In genomic region chr7:45180896-45181477, GRCm38 (mm10) we compare ENCODE assay signal across 10 mouse cellular contexts. TPM values are rescaled to one million over a fixed set of nuclear protein-coding genes. Genes with fewer than 3 reads are reported as not detected.
DNase-seq lines count a peak whose midpoint lies in the region; ATAC-seq and TF ChIP-seq lines count a peak whose summit lies in the region.
"Had no signal": no experiment of that assay in that cellular context is flagged by ENCODE, and none has a peak within 500 bp of the region (broad histone marks: within the 10 kb centered on the region; RNA-seq: fewer than 3 reads in every experiment).

TSS of gene Pth2 (plus strand) at chr7:45180995.

- DNase-seq in heart, postnatal 0 days (ENCODE audit: low spot score) = no peak
- no peak for DNase-seq in heart, adult 2 months
- DNase-seq in frontal cortex, adult 2 months (ENCODE audit: extremely low spot score in 1 of 2, low spot score in 1 of 2) = no peak
- DNase-seq in left cerebral cortex, postnatal 36 days (ENCODE audit: low spot score in 2 of 2) = no peak
- no peak for DNase-seq in left cerebral cortex, postnatal 14 days (ENCODE audit: low spot score in 2 of 2)
- DNase-seq: gastrocnemius, postnatal 36 days had no signal

- TF ChIP-seq CTCF in heart, postnatal 0 days (IDR thresholded peaks at IDR 0.05; ENCODE audit: low read depth) = no peak
- no peak for TF ChIP-seq CTCF in heart, adult 2 months (IDR thresholded peaks at IDR 0.05)

- H3K9me3 ChIP-seq in heart, postnatal 0 days (replicated peaks; ENCODE audit: control insufficient read depth, low read length) = no peaks in the 10 kb centered on the region
- H3K9me3 ChIP-seq in embryonic facial prominence, embryonic 15.5 days (replicated peaks) = no peaks in the 10 kb centered on the region
- no peaks in the 10 kb centered on the region for H3K9me3 ChIP-seq in intestine, embryonic 16.5 days (ENCODE audit: control insufficient read depth, low read length)
- H3K9me3 ChIP-seq in neural tube, embryonic 12.5 days = 0 out of 2 replicates have a peak, but pooled peaks cover 4% of the 10 kb centered on the region

- ATAC-seq in heart, postnatal 0 days (ENCODE audit: insufficient read depth, low read depth) = no peak
- ATAC-seq in embryonic facial prominence, embryonic 15.5 days (ENCODE audit: insufficient number of reproducible peaks, low FRiP score, low TSS enrichment, low read depth) = no peak
- no peak for ATAC-seq in intestine, embryonic 16.5 days
- no peak for ATAC-seq in neural tube, embryonic 12.5 days (ENCODE audit: low FRiP score, low read depth)

- 0 out of 2 replicates have a peak, but pooled peaks cover 7% of the 10 kb centered on the region for H3K4me1 ChIP-seq in heart, postnatal 0 days (ENCODE audit: control insufficient read depth, insufficient read depth)
- no peaks in the 10 kb centered on the region for H3K4me1 ChIP-seq in heart, adult 2 months (ENCODE audit: control insufficient read depth, insufficient read depth, low read length)
- H3K4me1 ChIP-seq in embryonic facial prominence, embryonic 15.5 days = peaks cover 21% of the 10 kb centered on the region
- 0 out of 2 replicates have a peak, but pooled peaks cover 4% of the 10 kb centered on the region for H3K4me1 ChIP-seq in intestine, embryonic 16.5 days (ENCODE audit: control insufficient read depth, insufficient read depth, low read length)
- peaks cover 21% of the 10 kb centered on the region for H3K4me1 ChIP-seq in neural tube, embryonic 12.5 days

- no peak within 1 kb of the TSS for H3K9ac ChIP-seq in heart, postnatal 0 days (replicated peaks; ENCODE audit: low read depth, low read length)
- H3K9ac ChIP-seq in heart, adult 2 months (ENCODE audit: low read depth, low read length) = no peak within 1 kb of the TSS
- H3K9ac ChIP-seq in embryonic facial prominence, embryonic 15.5 days = no peak within 1 kb of the TSS
- H3K9ac ChIP-seq in intestine, embryonic 16.5 days (ENCODE audit: low read depth, low read length) = no peak within 1 kb of the TSS
- H3K9ac ChIP-seq in neural tube, embryonic 12.5 days = no peak within 1 kb of the TSS

- no peaks in the 10 kb centered on the region for H3K36me3 ChIP-seq in heart, postnatal 0 days (replicated peaks; ENCODE audit: control insufficient read depth, insufficient read depth, low read length)
- no peaks in the 10 kb centered on the region for H3K36me3 ChIP-seq in heart, adult 2 months (ENCODE audit: control insufficient read depth, insufficient read depth, low read length)
- no peaks in the 10 kb centered on the region for H3K36me3 ChIP-seq in embryonic facial prominence, embryonic 15.5 days
- no peaks in the 10 kb centered on the region for H3K36me3 ChIP-seq in intestine, embryonic 16.5 days (ENCODE audit: control insufficient read depth, insufficient read depth, low read length)
- no peaks in the 10 kb centered on the region for H3K36me3 ChIP-seq in neural tube, embryonic 12.5 days

- no peak within 1 kb of the TSS for H3K27ac ChIP-seq in heart, postnatal 0 days (ENCODE audit: low read depth)
- no peak within 1 kb of the TSS for H3K27ac ChIP-seq in heart, adult 2 months
- H3K27ac ChIP-seq in embryonic facial prominence, embryonic 15.5 days (replicated peaks) = no peak within 1 kb of the TSS
- H3K27ac ChIP-seq in intestine, embryonic 16.5 days (ENCODE audit: low read length) = no peak within 1 kb of the TSS
- H3K27ac ChIP-seq in neural tube, embryonic 12.5 days = no peak within 1 kb of the TSS

- no peak for TF ChIP-seq POLR2A in heart, adult 2 months (IDR thresholded peaks at IDR 0.05; ENCODE audit: insufficient read depth, low read depth, low read length)

- 24% methylated on average over 20 of the region's 20 CpGs for WGBS in heart, postnatal 0 days
- 25% methylated on average over 20 of the region's 20 CpGs for WGBS in heart, adult 2 months
- WGBS in embryonic facial prominence, embryonic 15.5 days = 17% methylated on average over 20 of the region's 20 CpGs
- WGBS in intestine, embryonic 16.5 days = 22% methylated on average over 20 of the region's 20 CpGs
- WGBS in neural tube, embryonic 12.5 days = 17% methylated on average over 20 of the region's 20 CpGs

- peak within 1 kb of the TSS; percentile 31 for H3K4me3 ChIP-seq in heart, postnatal 0 days (ENCODE audit: low read depth, low read length)
- H3K4me3 ChIP-seq in heart, adult 2 months = no peak within 1 kb of the TSS
- H3K4me3 ChIP-seq in embryonic facial prominence, embryonic 15.5 days (replicated peaks) = peak within 1 kb of the TSS; percentile 12
- peak within 1 kb of the TSS; percentile 19 for H3K4me3 ChIP-seq in intestine, embryonic 16.5 days (ENCODE audit: low read length)
- H3K4me3 ChIP-seq in neural tube, embryonic 12.5 days = peak within 1 kb of the TSS; percentile 5; the same call in 1 of the 2 replicates

- peaks cover 100% of the 10 kb centered on the region for H3K27me3 ChIP-seq in heart, postnatal 0 days (ENCODE audit: control insufficient read depth, insufficient read depth, low read length)
- peaks cover 26% of the 10 kb centered on the region for H3K27me3 ChIP-seq in heart, adult 2 months (ENCODE audit: control insufficient read depth, insufficient read depth, low read length)
- peaks cover 100% of the 10 kb centered on the region for H3K27me3 ChIP-seq in embryonic facial prominence, embryonic 15.5 days
- H3K27me3 ChIP-seq in intestine, embryonic 16.5 days (replicated peaks; ENCODE audit: control insufficient read depth, insufficient read depth, low read length) = peaks cover 85% of the 10 kb centered on the region
- peaks cover 97% of the 10 kb centered on the region for H3K27me3 ChIP-seq in neural tube, embryonic 12.5 days (replicated peaks)

- no peaks in the 10 kb centered on the region for H3K79me2 ChIP-seq in heart, adult 2 months (replicated peaks; ENCODE audit: control insufficient read depth, insufficient read depth, low read length)

- TF ChIP-seq EP300 in heart, postnatal 0 days (IDR thresholded peaks at IDR 0.05; ENCODE audit: low read depth) = no peak
- TF ChIP-seq EP300 in heart, adult 2 months (IDR thresholded peaks at IDR 0.05; ENCODE audit: insufficient read depth, low read depth, low read length) = no peak

- intact Hi-C loops in heart, adult 2 months (cut with DNase I) = no loop called here
- intact Hi-C loops in left cerebral cortex, postnatal 36 days (cut with DNase I) = no loop called here
- intact Hi-C loops in left cerebral cortex, postnatal 14 days (cut with DNase I) = no loop called here

- peak within 1 kb of the TSS; percentile 60 for H3K4me2 ChIP-seq in heart, postnatal 0 days (ENCODE audit: low read depth, low read length)
- peak within 1 kb of the TSS; percentile 53; the same call in 1 of the 2 replicates for H3K4me2 ChIP-seq in embryonic facial prominence, embryonic 15.5 days (replicated peaks)
- H3K4me2 ChIP-seq in intestine, embryonic 16.5 days (ENCODE audit: low read depth, low read length) = peak within 1 kb of the TSS; percentile 66
- peak within 1 kb of the TSS; percentile 54 for H3K4me2 ChIP-seq in neural tube, embryonic 12.5 days (replicated peaks)

RNA-seq across cellular contexts. Expression of gene Pth2, which starts in this region (rescaled TPM):
- total RNA-seq in heart, postnatal 0 days (2014; rRNA removed; ENCODE audit: low replicate concordance) = not detected in 2 replicates
- not detected in 2 replicates for polyA plus RNA-seq in heart, postnatal 0 days (2015; fragmentation: Nextera tagmentation; extraction: Ambion mirVana)
- not detected for total RNA-seq in heart, adult 2 months (2021)
- polyA plus RNA-seq in heart, adult 2 months (2012; rRNA removed) = not detected in 2 replicates
- not detected in 2 replicates for polyA plus RNA-seq in embryonic facial prominence, embryonic 15.5 days (2015; fragmentation: Nextera tagmentation; extraction: Ambion mirVana)
- not detected in 2 replicates for polyA plus RNA-seq in intestine, embryonic 16.5 days (2015; fragmentation: Nextera tagmentation; extraction: Ambion mirVana)
- polyA plus RNA-seq in neural tube, embryonic 12.5 days (2016; fragmentation: Nextera tagmentation; extraction: Ambion mirVana) = not detected in 2 replicates
- 0.90 and 1.4 TPM in 2 replicates for polyA plus RNA-seq in frontal cortex, adult 2 months (2012; rRNA removed)
- not detected for total RNA-seq in left cerebral cortex, postnatal 36 days (2021)
- not detected for total RNA-seq in left cerebral cortex, postnatal 14 days (2021)
- total RNA-seq: gastrocnemius, postnatal 36 days; MEL had no signal
